Mouse (Mus musculus): ENCODE measurements around the gene Slc22a16. TPM values are rescaled to one million over a fixed set of nuclear protein-coding genes. Genes with fewer than 3 reads are reported as not detected.
A peak's percentile ranks its signal among the peaks of the same experiment; 100 is the strongest.
"Not testable (repeated sequence)": the region's sequence is repeated elsewhere in the genome, so short reads cannot be mapped to it uniquely, and the experiment has no call there.

Gene Slc22a16
- not detected for total RNA-seq (2021)
- long read RNA-seq, experiment 1 = 0 reads
- long read RNA-seq, experiment 2 = 0 reads

- intact Hi-C loops (cut with DNase I) = no loop called here
- DNase-seq (ENCODE audit: low spot score in 2 of 2) = no peak
Observed at GRCm38 (mm10) chr10:40570036-40570435, at the start of gene Slc22a16. Gene Slc22a16, plus strand, starts transcription at chr10:40570336.

- no peak for DNase-seq (ENCODE audit: low spot score in 2 of 2)
- intact Hi-C loops (cut with DNase I) = loop anchor here (5.0 kb wide), 1 partner anchor 74 kb away; no protein-coding TSS in a partner anchor
Observed at GRCm38 (mm10) chr10:40521579-40521978, 48.6 kb upstream of the Slc22a16 start.

GRCm38 (mm10) chr10:40523312-40523975 lies 46.7 kb upstream of the Slc22a16 start:
- intact Hi-C loops (cut with DNase I) = loop anchor here (5.0 kb wide), 1 partner anchor 76 kb away; no protein-coding TSS in a partner anchor
- no peak for DNase-seq (ENCODE audit: low spot score in 2 of 2)

- no peak for DNase-seq (ENCODE audit: low spot score in 2 of 2)
- intact Hi-C loops (cut with DNase I) = loop anchor here (2.0 to 5.0 kb wide), 2 partner anchors 77 to 265 kb away; partner anchors contain the start of gene Gtf3c6
Observed at GRCm38 (mm10) chr10:40524032-40524806, 45.9 kb upstream of the Slc22a16 start.

GRCm38 (mm10) chr10:40524991-40525390 lies 45.1 kb upstream of the Slc22a16 start:
- peak; percentile 76 to 81 for DNase-seq (ENCODE audit: low spot score in 2 of 2)
- intact Hi-C loops (cut with DNase I) = loop anchor here (2.0 to 5.0 kb wide), 3 partner anchors 78 to 266 kb away; partner anchors contain the start of gene Gtf3c6

GRCm38 (mm10) chr10:40525616-40526155 lies 44.5 kb upstream of the Slc22a16 start:
- no peak for DNase-seq (ENCODE audit: low spot score in 2 of 2)

GRCm38 (mm10) chr10:40526301-40526761 lies 43.8 kb upstream of the Slc22a16 start:
- DNase-seq (ENCODE audit: low spot score in 2 of 2) = no peak
- intact Hi-C loops (cut with DNase I) = loop anchor here (5.0 kb wide), 1 partner anchor 179 kb away; no protein-coding TSS in a partner anchor

More at GRCm38 (mm10) chr10:40525616-40526155, 44.5 kb upstream of the Slc22a16 start:
- intact Hi-C loops (cut with DNase I) = loop anchor here (2.0 to 5.0 kb wide), 2 partner anchors 178 to 267 kb away; partner anchors contain the start of gene Gtf3c6

GRCm38 (mm10) chr10:40526986-40527385 lies 43.1 kb upstream of the Slc22a16 start:
- intact Hi-C loops (cut with DNase I) = loop anchor here (5.0 kb wide), 1 partner anchor 180 kb away; no protein-coding TSS in a partner anchor
- no peak for DNase-seq (ENCODE audit: low spot score in 2 of 2)

- intact Hi-C loops (cut with DNase I) = loop anchor here (5.0 kb wide), 1 partner anchor 180 kb away; no protein-coding TSS in a partner anchor
Observed at GRCm38 (mm10) chr10:40527573-40527972, 42.6 kb upstream of the Slc22a16 start.

GRCm38 (mm10) chr10:40528668-40529067 lies 41.5 kb upstream of the Slc22a16 start:
- intact Hi-C loops (cut with DNase I) = loop anchor here (5.0 kb wide), 1 partner anchor 181 kb away; no protein-coding TSS in a partner anchor
- DNase-seq (ENCODE audit: low spot score in 2 of 2) = no peak

More at GRCm38 (mm10) chr10:40527573-40527972, 42.6 kb upstream of the Slc22a16 start:
- DNase-seq (ENCODE audit: low spot score in 2 of 2) = no peak

GRCm38 (mm10) chr10:40529617-40530016 lies 40.5 kb upstream of the Slc22a16 start:
- intact Hi-C loops (cut with DNase I) = loop anchor here (5.0 kb wide), 1 partner anchor 182 kb away; no protein-coding TSS in a partner anchor
- DNase-seq (ENCODE audit: low spot score in 2 of 2) = peak; percentile 69 to 78

GRCm38 (mm10) chr10:40530661-40531060 lies 39.5 kb upstream of the Slc22a16 start:
- no peak for DNase-seq (ENCODE audit: low spot score in 2 of 2)
- intact Hi-C loops (cut with DNase I) = no loop called here

GRCm38 (mm10) chr10:40532586-40532985 lies 37.5 kb upstream of the Slc22a16 start:
- intact Hi-C loops (cut with DNase I); DNase-seq (ENCODE audit: low spot score in 2 of 2): not testable (repeated sequence)

GRCm38 (mm10) chr10:40541351-40541750 lies 28.8 kb upstream of the Slc22a16 start:
- intact Hi-C loops (cut with DNase I) = no loop called here
- no peak for DNase-seq (ENCODE audit: low spot score in 2 of 2)

GRCm38 (mm10) chr10:40549317-40549716 lies 20.8 kb upstream of the Slc22a16 start:
- intact Hi-C loops (cut with DNase I) = no loop called here
- DNase-seq (ENCODE audit: low spot score in 2 of 2) = no peak

GRCm38 (mm10) chr10:40551801-40552200 lies 18.3 kb upstream of the Slc22a16 start:
- no peak for DNase-seq (ENCODE audit: low spot score in 2 of 2)
- intact Hi-C loops (cut with DNase I) = no loop called here

- intact Hi-C loops (cut with DNase I); DNase-seq (ENCODE audit: low spot score in 2 of 2): not testable (repeated sequence)
Observed at GRCm38 (mm10) chr10:40565695-40566094, 4.4 kb upstream of the Slc22a16 start.

GRCm38 (mm10) chr10:40575912-40576634 lies 5.9 kb downstream of the Slc22a16 start:
- DNase-seq (ENCODE audit: low spot score in 2 of 2) = no peak
- intact Hi-C loops (cut with DNase I) = no loop called here

Data from left cerebral cortex, postnatal 14 days (tissue).